Mouse (Mus musculus) embryo, embryonic 11.5 days (tissue): Measurements from ENCODE around the gene Ripk4.

Source experiments
- DNase-seq: peaks from one replicate; pipeline ENCODE4 v3.0.0-alpha.2; 2012; ENCODE audit warnings: low read depth, low spot score

Gene Ripk4

GRCm38 (mm10) chr16:97734760-97735322 lies 28.7 kb downstream of the Ripk4 start:
- no peak for DNase-seq

GRCm38 (mm10) chr16:97733599-97733998 lies 30.0 kb downstream of the Ripk4 start:
- DNase-seq, result no peak

GRCm38 (mm10) chr16:97730321-97730720 lies 33.3 kb downstream of the Ripk4 start:
- DNase-seq, result no peak

GRCm38 (mm10) chr16:97726436-97726835 lies 37.2 kb downstream of the Ripk4 start:
- no peak for DNase-seq

GRCm38 (mm10) chr16:97720093-97720492 lies 43.5 kb downstream of the Ripk4 start:
- DNase-seq, result no peak

- DNase-seq, result no peak
These were observed 44.1 kb downstream of the Ripk4 start for GRCm38 (mm10) chr16:97719392-97719983.

- DNase-seq, result no peak
These were observed 47.0 kb downstream of the Ripk4 start for GRCm38 (mm10) chr16:97716567-97716966.

GRCm38 (mm10) chr16:97712129-97712528 lies 51.5 kb downstream of the Ripk4 start:
- DNase-seq, result no peak

- no peak for DNase-seq
These were observed 61.7 kb downstream of the Ripk4 start for GRCm38 (mm10) chr16:97701871-97702270.

- DNase-seq, result no peak
These were observed 65.8 kb downstream of the Ripk4 start for GRCm38 (mm10) chr16:97697769-97698168.

GRCm38 (mm10) chr16:97695709-97696108 lies 67.9 kb downstream of the Ripk4 start:
- no peak for DNase-seq
